Mouse (Mus musculus) liver, adult 2 months (tissue): ENCODE results near the gene Hspa12b.

Experiments used
- CTCF ChIP-seq: fragments of 200-500 bp; IDR thresholded peaks from 2 replicates; pipeline ENCODE4 v1.5.1; 2011; ENCODE audit warnings: low read depth, low read length, control low read depth
- POLR2A ChIP-seq: fragments of 200-500 bp; IDR thresholded peaks from 2 replicates; pipeline ENCODE4 v1.6.1; 2011; ENCODE audit warnings: low read length, control low read depth; ENCODE audit not compliant: insufficient read depth; ENCODE audit errors: extremely low read depth

DNA sequence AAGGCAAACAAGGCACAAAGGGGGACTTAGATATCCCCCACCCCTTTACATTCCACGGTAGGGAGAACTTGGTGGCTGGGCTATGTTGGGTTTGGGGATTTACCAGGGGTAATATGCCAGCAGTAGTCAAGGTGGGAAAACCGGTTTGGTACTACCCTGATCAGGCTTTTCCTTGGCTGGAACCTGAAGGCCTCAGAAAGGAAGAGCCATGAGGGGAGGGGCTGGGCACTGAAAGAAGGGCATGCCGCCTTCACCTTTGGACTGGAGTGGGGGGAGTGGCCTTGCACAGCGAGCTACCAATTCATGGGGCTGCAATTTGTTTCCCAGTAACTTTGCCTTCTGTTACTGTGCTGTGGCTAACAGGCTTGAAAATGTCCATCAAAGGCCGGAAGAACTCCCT lies 49.4 kb downstream of the Hspa12b start:
- no peak for TF ChIP-seq CTCF
- TF ChIP-seq POLR2A: 0 out of 2 replicates have a peak, but pooled peaks have one; percentile 22
